Mouse (Mus musculus): ENCODE results near the gene Bmpr1a.

Bmpr1a gene

DNA sequence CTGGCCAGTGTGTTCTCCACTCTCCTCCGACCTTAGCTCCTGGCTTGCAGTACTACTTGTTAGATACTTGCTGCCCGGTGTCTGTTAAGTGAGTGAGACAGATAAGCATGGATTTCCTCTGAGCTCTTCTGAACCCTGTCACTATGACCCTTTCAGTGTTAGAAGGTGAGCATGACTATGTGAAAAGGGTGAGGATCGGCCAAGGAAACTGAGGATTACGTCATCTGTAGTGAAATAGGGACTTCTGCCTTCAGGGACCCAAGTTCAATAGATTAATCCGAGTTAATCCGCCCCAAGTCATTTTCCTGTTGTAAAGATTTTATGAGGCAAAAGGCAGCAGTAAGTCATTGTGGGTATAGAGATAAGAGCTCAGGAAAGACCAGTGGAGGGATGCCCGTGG is 2.2 kb upstream of the Bmpr1a start:
- no peak for DNase-seq (ENCODE audit: low spot score in 2 of 2)

DNA sequence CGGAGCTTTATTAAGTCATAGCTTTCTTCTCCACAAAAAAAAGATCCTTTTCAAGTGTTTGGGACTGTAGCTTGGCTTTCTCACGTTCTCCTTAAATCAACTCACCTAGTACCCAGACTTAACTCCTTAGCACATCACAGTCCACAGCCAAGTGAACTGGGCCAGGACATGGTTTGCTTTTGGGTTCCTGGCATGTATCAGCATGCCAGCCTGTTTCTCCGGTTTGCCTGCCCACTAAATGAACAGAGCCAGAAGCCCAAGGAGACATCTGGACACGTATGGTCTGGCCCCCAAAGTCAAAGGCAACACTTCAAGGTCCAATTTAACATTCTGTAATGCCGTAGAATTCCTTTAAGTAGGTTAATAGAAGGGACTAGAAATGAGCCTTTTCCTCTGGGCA is 1.2 kb upstream of the Bmpr1a start:
- DNase-seq (ENCODE audit: low spot score in 2 of 2): no peak

DNA sequence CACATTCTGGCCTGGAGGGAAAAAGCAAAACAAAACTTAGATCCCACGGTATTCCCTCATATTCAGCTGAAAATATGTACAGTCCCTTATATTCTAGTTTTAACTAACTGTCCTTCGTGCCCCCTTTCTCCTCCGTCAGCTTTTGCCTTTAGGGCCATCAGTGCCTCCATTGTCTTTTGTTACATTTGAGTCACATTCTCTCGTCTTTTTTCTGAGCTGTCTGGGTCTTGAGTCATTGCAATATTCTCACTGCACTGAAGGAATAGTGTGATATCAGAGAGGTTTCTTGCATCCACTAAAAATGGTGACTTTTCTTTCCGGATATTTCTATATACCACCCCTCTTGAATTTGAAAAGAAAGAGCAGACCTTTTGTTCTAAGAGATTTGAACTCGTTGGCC is 618 bp upstream of the Bmpr1a start:
- DNase-seq (ENCODE audit: low spot score in 2 of 2): no peak

DNA sequence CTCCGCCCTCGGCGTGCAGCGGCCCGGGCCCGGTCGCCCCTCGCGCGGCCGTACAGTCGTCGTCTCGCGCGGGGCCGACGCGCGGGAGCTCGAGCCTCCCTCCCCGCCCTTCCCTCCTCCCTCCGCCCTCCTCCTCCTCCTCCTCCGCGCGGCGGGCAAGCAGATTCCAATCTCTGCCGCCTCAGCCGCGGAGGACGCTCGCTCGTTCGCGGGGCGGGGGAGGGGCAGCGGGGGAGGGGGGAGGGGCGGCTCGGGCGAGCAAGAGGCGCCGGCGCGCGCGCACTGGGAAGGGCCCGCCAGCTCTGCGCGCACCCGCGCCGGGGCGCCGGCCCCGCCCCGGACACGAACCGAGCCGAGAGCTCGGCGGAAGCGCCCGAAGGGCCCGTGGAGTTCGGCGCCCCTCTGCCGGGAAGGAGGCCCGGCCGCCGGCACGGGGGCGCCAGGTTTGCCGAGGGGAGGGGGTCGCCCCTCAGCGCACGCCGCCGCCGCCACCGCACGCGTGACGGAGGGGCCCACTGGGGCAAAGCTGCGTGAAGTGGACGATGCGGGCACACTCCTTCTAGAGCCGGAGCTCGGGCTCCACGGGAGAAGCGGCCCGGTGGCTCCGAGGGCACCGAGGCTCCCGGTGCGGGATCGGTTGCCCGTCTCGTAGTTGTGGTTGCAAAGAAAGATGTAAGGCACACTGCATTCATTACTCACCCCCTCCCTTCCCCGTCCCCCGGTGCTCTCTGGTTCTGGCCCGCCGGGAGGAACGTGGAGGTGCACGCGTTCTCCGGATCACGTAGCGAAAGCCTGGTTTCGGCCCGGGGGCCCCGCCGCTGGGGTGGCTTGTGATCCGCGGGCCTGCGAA is 441 bp downstream of the Bmpr1a start:
- DNase-seq (ENCODE audit: low spot score in 2 of 2): peak; percentile 92 to 93

DNA sequence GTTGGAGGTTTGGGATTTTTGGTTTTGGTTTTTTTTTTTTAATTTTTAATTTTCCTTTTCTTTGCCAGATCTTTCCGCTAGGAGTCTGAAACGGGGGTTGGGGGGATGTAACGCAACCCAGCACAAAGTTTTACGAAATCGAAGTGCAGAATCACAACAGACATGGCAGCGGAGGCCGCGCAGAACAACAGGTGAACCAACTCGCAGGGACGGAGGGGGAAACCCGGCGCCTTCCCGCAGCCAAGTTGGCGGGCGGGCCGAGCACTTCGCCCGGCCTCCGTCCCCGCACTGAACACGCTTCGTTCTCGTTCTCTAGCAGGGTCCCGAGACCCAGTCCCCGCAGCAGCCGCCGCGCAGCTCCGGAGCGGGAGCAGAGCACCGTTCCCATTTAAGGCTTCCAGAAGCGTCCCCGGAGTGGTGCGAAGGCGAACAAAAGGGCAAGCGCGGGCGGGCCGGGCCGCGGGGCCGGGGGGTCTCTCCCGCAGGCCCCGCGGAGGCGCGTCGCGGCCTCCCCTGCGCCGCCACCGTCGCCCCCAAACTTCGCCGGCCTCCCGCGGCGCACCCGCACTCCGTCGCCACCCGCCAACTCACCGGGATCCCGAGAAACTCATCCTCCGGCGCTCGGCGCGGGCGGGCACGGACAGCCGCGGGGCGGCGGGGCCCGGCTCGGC is 1.2 kb downstream of the Bmpr1a start:
- peak; percentile 55 to 62 for DNase-seq (ENCODE audit: low spot score in 2 of 2)

DNA sequence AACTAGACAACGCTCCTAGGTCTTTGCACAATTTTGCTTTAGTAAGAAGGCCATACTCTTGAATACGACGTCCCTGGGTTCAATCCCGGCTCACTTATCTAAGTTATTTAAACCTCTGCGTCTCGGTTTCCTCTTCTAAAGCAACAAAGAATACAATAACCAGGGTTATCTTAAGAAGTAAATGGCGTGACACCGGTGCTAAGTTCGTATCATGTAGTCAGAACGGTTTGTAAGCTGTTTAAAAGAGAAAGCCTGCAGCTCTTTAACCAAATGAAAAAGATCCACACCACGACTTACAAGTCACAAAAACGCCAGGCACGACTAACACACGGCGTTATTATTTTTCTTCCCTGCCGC is 1.7 kb downstream of the Bmpr1a start:
- no peak for DNase-seq (ENCODE audit: low spot score in 2 of 2)

DNA sequence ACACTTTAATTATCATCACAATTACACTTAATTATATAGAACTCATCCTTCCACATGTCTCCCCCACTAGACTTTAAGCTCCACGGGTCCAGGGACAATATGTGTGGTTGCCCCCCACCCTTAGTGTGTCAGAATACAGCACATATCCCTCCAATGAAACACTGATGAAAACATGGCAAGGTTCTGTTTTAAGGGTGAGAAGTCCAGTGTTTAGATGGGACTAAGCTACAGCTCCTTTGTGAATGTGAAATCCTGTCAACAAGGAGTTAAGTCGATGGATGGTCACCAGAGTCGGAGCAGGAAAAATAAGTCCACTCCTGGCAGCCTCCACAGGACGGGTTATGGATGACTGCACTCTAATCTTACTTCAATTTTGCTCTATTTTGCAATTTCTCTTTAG is 2.8 kb downstream of the Bmpr1a start:
- DNase-seq (ENCODE audit: low spot score in 2 of 2): no peak

DNA sequence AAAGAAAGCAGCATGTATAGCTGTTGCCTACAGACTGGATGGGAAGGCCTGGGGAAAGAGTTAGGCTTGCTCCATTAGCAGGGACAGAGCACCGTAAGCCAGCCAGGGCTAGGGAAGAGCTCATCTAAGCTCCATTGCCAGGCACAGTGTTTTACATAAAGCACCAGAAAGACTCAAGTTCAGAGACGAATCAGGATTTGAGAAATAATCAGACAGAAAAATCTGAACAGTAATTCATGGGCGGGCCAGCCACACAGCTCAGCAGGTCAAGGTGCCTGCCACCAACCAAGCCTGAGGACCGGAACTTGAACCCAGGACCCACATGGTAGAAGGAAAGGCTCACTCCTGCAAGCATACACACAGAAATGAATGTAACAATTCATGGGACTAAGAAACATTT is 3.5 kb downstream of the Bmpr1a start:
- DNase-seq (ENCODE audit: low spot score in 2 of 2): no peak

DNA sequence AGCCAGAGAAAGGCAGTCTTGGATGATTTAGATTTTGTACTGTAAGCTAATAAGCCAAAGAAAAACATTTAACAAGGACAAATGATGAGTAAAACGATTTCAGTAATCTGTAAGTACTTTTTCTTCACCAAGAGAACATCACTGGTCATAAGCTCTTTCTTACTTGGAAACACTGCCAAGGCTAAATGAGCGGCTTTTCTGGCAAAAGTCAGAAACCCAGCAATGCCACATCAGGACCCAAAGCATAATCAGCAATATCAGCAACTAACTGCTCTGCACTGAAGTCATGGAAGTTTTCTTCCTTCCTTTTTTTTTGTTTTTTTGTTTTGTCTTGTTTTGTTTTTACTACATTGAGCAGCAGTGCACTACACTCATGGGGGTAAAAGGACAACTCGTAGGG is 5.8 kb downstream of the Bmpr1a start:
- no peak for DNase-seq (ENCODE audit: low spot score in 2 of 2)

DNA sequence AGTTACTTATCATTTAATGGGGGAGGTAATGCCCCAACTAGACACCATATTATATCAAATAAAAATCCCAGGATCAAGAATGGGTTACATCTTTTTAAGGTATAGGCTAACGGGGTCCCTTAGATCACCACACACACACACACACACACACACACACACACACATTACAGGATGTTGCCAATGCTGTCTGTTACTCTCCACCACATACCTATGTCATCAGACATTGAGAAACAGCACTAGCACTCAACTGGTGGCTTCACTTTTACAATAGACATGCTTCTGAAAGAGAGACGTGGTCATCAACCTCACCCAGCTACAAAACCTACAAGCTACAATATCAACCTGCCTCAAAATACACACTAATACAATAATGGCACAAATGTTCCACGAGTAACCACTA is 9.5 kb downstream of the Bmpr1a start:
- DNase-seq (ENCODE audit: low spot score in 2 of 2): no peak

DNA sequence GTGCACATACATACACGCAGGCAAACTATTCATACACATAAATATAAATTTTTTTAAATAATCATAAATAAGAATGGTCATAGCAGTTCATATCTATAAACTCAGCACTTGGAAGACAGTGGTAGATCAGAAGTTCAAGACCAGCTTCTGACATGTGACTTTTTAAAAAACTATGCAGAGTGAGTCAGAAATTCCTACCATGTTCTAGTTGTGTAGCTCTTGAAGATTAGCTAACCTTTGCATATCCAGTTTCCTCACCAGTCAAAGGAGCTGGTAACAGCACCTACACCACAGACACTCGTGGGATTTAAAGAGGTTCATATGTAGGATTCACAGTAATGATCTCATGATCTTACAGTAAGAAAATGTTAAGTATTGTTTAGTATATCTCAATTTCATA is 10.5 kb downstream of the Bmpr1a start:
- no peak for DNase-seq (ENCODE audit: low spot score in 2 of 2)

DNA sequence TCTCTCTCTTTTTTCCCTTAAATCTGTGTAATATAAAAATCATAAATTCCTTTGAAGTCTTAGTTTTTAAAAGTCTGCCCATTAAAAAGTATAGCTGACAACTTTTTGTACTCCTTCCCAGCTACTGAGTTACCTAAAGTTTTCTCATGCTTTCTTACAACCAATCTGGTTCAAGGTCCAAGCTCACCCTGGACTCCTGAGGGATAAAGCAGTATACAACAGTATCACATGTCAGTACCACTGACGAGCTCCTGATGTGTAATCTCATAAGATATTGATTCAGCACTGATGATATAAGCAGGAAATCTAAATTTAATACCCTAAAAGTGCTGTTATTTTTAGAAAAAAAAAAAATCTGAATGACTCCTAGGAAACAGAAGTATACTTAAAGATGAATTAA is 12.2 kb downstream of the Bmpr1a start:
- no peak for DNase-seq (ENCODE audit: low spot score in 2 of 2)

DNA sequence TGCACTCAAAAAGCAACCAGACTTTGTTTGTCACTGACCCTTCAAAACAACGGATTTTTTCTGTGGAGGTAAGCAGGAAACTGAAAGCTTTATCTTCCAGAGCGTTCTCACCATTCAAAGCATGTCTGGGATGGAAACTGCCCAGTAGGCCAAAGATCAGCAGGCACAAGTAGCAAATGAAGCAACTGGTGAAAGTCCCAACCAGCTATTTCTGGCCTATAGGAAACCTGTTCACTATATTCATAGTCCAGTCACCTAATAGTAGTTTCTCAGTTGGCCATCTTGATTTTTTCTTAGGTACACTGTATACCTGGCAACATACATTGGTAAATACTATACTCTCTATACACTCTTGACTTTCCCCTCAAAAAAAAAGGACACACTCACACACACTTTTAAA is 13.2 kb downstream of the Bmpr1a start:
- DNase-seq (ENCODE audit: low spot score in 2 of 2): no peak

DNA sequence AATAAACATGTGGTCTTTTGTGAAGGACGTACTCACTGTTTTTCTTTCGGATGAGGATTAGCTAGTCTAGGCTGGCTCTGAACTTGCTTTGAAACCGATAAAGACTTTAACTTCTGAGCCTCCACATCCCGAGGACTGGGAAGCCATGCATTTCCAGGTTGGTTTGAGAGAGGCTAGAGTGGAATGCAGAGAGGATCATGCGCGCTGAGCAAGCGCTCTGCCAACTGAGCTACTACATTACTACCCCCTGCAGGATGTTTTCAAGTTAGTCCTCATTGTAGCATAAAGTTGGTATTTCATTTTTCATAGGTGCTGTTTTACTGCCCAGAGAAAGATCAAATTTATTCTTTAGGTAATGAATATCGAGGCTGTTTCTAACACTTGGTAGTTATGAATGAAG is 17.0 kb downstream of the Bmpr1a start:
- no peak for DNase-seq (ENCODE audit: low spot score in 2 of 2)

DNA sequence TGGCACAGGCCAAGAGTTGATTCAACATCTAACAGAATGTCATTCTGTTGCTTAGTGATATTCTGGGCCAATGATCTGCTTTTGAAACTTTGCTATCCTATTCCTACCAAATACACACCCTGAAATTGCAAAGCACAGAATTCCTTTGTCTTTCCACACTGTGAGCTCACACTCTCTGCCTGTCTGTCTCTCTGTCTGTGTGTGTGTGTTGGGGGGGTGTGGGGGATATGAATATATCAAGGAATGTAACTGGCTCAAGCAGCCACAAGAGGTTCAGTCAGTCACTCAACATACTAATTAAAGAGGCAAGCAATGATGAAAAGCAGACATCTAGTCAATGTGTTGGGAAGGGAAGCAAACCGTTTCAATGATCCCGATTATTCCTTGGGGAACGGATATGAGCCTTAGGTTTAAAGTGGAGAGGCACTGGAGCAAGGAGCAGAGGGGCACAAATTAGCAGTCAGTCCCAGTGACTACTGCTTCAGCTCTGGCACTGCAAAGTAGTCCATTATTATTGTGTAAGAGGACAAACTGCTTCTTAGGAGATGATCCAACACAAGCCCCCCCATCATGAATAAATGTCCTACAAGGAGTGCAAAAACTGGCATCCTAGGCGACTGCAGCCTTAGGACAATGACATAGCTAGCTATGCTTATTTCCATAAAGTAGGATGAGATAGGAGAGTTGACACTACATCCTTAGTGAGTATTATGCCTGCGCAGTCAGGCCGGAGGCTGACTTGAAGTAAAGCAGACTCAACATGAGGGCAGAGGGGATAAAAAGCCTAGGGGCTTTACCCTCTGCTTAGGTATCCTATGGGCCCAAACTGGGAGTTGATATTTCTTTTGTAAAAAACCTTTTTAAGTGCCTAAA is 19.4 kb downstream of the Bmpr1a start:
- DNase-seq (ENCODE audit: low spot score in 2 of 2): no peak

DNA sequence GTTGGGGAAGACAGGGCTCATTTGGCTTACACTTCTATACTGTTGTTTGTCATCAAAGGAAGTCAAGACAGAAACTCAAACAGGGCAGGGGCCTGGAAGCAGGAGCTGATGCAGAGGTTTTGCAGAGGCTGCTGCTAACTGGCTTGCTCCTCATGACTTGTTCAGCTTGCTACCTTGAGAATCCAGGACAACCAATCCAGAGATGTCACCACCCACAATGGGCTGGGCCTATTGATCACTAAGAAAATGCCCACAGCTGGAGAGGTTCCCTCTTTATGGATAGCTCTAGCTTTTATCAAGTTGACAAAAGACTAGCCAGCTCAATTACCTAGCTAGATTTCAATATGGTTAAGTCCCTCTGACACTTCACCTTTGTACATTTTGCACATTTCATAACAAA is 31.6 kb downstream of the Bmpr1a start:
- DNase-seq (ENCODE audit: low spot score in 2 of 2): no peak

DNA sequence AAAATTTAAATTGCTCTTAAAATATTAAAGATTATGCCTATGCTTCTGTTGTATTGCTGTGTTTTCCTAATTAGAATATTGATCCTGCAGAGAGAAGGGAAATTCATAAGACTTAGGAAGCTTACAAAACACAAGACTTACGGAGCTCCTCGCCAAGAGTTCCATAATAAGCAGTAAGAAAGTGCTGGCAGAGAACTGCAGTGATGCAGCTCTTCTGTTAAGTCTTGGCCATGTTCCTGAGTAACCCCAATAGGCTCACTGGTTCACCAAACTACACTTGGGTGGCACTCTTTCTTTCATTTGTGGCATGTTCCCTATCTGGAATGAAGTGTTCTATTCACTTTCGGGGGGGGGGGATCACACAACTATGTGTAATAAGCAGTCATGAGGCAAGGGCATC is 36.9 kb downstream of the Bmpr1a start:
- DNase-seq (ENCODE audit: low spot score in 2 of 2): no peak

DNA sequence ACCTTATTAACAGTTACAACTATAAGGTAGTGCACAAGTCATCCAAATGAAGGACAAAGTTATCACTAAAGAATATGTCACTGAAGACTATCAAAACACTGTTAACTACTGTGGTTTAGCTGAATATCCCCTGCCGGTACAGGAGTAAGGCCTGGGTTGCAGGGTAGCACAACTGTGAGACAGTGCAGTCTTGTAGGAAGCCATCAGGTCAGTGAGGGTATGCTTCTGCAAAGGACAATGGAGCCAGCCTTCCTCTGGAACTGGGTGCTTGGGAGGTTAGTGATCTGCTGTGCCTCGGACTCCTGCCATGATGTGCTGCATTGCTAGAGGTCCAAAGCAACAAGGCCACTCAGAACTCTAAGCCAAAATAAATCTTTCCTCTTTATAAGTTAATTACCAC is 43.8 kb downstream of the Bmpr1a start:
- no peak for DNase-seq (ENCODE audit: low spot score in 2 of 2)

DNA sequence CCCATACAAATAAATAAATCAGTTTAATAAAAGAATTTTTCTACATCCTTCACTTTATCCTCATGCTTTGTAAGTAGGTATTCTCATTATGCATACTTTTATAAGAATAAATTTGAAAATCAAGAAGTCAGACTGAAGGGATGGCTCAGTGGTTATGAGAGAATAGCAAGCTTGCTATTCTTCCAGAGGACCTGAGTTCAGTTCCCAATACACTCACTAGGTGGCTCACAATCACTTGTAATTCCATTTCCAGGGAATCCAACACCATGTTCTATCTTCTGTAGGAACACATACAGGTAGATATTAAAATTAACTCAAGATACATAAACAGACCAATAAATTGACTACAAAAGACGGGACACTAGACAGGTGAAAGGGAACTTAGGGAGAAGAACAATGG is 44.3 kb downstream of the Bmpr1a start:
- DNase-seq (ENCODE audit: low spot score in 2 of 2): peak; percentile 38 to 57

DNA sequence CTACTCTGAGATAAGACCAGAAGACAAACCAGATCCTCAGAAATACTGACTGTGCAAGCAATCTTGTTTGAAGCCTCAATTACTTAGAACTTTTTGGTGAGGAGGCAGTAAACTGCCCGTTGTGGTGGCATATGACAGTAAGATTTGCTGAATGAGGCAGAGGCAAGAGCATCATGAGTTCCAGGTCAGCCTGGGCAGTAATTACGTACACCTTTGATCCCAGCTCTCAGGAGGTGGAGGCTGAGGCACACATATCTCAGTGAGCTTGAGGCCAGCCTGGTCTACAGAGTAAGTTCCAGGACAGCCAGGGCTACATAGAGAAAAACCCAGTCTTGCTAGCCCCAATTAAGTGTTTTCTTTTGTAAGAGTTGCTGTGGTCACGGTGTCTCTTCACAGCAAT is 48.9 kb downstream of the Bmpr1a start:
- no peak for DNase-seq (ENCODE audit: low spot score in 2 of 2)

DNA sequence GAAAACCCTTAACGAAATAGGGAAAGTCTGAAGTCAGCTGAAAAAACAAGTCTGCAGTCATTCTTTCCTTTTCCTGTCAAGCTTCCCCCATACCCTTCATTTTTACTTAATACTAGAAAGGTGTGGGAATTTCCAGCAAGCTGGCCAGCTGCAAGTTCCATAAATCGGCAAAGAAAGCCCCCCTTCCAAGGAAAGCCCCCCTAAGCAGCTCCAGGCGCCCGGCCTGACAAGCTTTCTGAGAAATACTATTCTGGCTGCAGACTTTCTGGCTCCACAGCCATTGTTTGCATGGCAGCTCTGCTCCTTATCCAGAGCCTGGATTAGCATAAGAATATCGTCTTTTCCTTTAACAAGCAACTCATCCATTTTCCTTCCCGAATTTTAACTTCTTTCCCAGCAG is 49.5 kb downstream of the Bmpr1a start:
- DNase-seq (ENCODE audit: low spot score in 2 of 2): peak in 1 of 2 experiments; percentile 41

DNA sequence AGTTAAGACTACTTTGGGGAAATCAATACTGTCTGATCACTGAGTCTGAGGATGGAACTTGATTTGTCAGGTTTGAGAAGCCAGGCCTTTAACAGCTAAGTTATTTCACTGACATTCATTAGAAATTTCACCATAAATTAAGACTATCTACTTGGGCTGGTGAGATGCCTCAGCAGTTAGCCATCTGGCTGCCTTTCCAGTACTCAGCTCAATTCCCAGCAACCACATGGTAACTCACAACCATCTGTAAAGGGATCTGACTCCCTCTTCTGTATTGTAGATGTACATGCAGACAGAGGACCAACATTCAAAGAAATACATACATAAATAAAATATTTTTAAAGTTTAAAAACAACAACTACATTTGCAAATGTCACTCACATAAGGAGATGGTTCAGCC is 51.3 kb downstream of the Bmpr1a start:
- no peak for DNase-seq (ENCODE audit: low spot score in 2 of 2)

DNA sequence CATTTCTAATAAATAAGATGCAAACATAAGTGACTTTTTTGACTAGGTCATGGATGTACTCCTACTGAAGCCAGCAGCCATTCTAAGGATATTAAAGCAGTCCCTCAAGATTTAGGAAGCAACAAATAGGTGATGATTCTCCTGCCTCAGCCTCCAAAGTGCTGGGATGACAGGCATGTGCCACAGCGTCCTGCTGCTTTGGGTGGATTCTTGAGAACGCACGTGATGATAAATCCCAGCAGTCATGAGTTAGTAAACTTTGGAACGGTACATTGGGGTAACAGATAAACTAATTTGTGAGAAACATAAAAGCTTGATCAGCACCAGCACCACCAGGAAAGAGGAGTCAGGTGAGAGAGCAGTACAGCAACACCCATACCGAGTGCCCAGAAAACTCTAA is 52.7 kb downstream of the Bmpr1a start:
- no peak for DNase-seq (ENCODE audit: low spot score in 2 of 2)

Measured in right cerebral cortex, postnatal 10 days (tissue).